Mouse (Mus musculus): Measurements from ENCODE around the gene Asb4.
"Not testable (repeated sequence)": the region's sequence is repeated elsewhere in the genome, so short reads cannot be mapped to it uniquely, and the experiment has no call there.

Gene Asb4

DNA sequence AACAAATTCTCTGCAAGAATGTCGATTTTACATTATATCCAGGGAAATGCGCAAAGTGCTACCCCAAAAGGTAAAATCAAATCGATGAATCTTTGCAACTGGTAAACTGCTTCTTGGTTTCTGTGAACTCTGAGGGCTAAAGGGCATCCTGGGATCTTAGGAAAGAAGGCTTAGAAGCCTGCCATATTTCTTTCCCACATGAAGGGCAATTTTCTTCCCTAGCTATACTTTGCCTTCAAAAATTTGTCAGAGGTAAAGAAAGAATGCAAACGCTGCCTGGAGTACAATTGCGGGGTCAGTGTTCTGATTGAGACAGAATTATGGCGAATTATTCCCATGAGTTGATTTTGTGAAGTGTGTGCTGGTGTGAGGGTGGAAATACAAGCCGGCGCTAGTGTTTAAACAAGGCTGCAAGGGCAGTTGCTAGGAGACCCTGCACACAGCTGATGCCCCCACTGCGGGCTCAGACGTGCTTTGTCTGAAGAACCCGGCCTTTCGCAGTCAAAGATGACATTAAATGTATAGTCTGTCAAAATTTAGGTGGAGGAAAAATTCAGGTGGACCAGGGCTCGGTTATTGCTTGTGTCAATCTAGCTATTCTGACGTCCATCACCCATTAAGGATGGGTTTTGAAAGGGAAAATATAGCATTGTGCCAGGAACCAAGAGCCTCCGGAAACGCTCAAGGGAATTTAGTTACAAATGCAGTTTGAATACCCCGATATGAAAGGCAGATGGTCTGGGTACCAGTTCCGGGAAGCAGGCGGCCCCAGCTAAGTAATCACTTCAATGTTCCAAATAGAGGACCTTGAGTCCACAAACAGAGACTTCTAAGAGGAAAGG lies at the start of gene Asb4:
Gene Asb4, plus strand, starts transcription at position 51 of the 842 bp plus-strand sequence.
- DNase-seq (ENCODE audit: low spot score), result no peak

DNA sequence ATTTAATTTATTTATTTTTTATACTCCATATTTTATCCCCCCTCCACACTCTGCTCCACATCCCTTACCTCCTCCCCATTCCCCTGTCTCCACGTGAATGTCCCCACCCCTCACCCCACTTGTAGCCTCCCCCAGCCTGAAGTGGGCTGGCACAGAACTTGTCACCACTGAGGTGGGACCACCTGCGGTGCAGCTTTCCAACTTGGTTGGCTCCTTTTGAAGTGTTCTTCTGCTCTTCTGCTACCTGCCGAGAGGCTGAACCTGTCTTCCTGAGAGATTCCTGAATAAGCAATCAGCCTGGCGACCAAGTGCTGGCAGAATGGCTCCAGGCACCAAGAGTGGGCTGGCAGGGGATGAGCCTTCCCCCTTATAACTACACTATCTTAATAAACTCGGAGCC lies 49.2 kb upstream of the Asb4 start:
- DNase-seq (ENCODE audit: low spot score), result no peak

DNA sequence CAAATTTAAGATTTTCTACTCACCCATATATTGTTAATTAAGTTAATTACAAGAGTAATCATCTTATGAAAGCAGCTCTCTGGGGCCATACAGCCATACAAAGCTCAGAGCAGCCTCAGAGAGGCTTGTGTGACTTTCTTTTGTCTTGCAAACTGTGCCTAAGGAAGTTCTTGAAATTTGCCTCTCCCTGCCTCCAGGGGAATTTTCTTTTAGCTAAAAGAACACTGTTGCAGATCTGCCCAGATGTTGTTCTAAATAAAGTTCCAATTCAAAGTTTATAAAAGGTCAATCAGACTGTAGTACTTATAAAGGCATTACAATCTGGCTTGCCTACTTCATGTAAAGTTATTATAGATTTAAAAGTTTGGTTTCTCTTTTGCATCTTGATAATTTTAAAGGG lies 47.2 kb upstream of the Asb4 start:
- DNase-seq (ENCODE audit: low spot score), result not testable (repeated sequence)

DNA sequence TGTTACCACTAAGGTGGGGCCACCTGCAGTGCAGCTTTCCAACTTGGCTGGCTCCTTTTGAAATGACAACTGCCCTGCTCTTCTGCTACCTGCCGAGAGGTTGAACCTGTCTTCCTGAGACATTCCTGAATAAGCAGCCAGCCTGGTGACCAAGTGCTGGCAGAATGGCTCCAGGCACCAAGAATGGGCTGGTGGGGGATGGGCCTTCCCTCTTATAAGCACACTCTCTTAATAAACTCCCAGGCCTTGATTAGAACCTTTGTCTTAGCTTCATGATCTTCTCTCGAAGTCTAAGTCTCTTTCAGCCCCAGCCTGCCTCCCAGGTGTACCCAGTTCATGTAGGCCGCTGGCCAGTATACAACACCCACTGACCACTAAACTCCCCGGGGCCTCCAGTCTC lies 44.4 kb upstream of the Asb4 start:
- not testable (repeated sequence) for DNase-seq (ENCODE audit: low spot score)

DNA sequence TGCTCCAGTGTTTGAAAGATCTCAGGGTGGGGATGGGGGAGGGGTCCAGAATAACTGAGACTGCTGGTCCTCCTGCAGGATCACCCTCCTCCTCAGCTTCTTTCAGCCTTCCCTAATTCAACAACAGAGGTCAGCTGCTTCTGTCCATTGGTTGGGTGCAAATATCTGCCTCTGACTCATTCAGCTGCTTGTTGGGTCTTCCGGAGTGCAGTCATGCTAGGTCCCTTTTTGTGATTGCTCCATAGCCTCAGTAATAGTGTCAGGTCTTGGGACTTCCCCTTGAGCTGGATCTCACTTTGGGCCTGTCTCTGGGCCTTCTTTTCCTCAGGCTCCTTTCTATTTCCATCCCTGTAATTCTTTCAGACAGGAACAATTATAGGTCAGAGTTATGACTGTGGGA lies 43.9 kb upstream of the Asb4 start:
- not testable (repeated sequence) for DNase-seq (ENCODE audit: low spot score)

DNA sequence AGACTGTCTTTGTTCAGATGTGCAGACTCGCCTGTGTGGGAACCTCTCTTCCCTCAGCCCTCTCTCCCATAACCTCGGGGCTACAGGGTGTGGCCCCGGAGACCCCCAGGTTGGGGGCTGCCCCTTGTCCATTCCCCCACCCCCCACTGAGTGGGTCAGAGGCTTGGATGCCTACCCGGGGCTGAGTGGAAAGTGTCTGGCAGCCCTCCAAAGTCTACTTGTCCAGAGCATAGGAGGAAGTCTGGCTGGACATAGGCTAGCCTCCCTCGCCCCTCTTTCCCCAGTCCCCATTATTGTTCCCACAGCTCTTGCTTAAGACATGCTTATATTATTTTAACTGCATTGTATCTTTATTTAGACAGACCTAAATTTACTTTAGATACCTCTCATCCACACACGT lies 38.9 kb upstream of the Asb4 start:
- no peak for DNase-seq (ENCODE audit: low spot score)

DNA sequence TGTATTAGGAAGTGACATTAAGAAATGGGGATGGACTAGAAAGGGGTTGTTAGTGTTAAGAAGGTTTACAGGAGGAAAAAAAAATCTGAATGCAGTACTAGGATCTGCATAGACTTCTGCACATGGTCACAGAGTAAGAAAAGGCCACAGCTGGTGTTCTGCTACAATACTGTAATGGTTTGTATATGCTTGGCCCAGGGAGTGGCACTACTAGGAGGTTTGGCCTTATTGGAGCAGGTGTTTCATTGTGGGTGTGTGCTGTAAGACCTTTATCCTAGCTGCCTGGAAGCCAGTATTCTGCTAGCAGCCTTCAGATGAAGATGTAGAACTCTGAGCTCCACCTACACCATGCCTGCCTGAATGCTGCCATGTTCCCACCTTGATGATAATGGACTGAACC lies 25.3 kb upstream of the Asb4 start:
- DNase-seq (ENCODE audit: low spot score), result no peak

DNA sequence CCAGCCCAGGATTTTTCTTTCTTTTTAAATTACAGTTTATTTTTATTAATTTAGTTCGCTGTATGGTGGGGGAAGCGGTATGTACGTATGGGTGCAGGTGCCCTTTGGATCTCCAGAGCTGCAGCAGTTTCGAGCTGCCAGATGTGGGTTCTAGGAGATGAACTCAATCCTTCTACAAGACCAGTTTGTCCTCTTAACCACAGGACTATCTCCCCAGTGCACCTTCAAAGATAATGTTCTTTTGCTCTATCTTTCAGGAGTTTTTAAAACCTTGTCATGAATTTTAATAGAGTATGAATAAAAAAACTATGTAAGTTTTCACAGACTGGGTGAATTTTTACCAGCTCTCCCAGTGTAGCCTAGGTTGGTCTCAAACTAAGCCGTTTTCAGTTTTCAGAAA lies 22.8 kb upstream of the Asb4 start:
- DNase-seq (ENCODE audit: low spot score), result no peak

DNA sequence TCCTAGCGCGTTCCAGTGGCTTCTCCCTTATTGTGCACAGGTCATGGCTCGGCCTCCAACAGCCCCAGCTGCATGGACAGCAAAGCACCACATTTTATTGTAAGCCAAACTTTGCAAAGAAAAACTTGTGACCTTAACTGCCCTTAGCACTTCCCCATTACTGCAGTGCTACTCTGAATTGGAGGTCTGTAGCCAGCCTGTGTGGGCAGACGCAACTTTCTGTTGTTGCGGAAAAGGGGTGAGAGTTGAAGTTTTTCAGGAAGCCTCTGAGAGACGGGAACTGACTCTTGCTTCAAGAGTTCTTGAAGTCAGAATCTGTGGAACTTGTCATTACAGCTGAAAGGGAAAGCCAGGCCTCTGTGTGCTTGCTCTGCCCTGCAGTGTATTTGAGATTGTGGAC lies 21.2 kb upstream of the Asb4 start:
- DNase-seq (ENCODE audit: low spot score), result no peak

DNA sequence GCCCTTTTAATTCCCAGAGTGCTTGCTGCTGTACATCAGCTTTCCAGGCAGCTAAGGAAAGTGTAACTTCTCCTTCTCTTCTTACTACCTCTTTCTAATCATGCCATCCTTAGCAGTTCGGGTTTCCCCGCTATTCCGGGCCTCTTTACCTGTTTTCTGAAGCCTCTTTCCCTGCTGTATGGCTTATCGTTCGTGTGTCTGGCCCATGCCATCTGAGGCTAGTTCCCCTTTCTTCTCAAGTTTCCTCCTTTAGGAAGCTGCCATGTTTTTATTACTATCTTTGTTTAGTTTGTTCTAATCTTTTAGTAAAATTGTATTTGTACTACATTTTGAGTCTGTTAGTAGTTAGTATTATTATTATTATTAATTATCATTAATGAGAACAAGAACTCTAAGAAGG lies 17.3 kb upstream of the Asb4 start:
- DNase-seq (ENCODE audit: low spot score), result no peak

DNA sequence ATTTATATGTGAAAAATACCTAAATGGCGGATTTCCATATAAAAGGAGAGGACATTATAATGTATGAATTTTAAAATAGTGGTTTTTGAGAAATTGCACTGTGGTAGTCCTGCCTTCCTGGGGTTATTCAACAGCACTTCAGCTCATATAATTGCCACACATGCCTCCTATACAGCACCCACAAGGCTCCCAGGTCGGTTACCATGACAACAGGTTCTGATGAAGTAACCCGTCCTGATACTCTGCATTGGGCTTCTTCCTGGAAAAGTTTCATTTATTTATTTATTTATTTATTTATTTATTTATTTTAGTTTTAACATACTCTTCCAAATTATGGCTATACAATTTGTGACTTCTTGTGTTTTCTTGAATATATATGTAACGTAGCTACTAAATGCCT lies 6.3 kb upstream of the Asb4 start:
- DNase-seq (ENCODE audit: low spot score), result no peak

DNA sequence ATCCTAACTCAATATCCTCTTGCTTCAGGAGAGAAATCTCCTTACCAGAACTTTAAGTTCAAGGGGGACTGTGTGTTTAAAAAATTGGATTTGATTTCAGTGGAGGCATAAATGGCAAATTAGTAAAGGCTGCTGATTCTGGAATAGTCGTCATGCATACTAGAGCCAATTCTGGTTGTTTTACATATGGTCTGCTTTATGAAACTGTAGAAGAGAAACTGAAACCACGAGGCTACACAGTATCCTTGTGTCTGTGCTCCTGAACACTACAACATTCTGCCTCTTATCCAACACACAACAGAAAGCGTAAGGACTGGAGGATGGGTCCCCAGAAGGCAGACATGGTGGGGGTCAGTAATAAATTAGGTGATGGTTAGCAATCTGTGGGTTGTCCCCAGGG lies 4.1 kb upstream of the Asb4 start:
- DNase-seq (ENCODE audit: low spot score), result no peak

DNA sequence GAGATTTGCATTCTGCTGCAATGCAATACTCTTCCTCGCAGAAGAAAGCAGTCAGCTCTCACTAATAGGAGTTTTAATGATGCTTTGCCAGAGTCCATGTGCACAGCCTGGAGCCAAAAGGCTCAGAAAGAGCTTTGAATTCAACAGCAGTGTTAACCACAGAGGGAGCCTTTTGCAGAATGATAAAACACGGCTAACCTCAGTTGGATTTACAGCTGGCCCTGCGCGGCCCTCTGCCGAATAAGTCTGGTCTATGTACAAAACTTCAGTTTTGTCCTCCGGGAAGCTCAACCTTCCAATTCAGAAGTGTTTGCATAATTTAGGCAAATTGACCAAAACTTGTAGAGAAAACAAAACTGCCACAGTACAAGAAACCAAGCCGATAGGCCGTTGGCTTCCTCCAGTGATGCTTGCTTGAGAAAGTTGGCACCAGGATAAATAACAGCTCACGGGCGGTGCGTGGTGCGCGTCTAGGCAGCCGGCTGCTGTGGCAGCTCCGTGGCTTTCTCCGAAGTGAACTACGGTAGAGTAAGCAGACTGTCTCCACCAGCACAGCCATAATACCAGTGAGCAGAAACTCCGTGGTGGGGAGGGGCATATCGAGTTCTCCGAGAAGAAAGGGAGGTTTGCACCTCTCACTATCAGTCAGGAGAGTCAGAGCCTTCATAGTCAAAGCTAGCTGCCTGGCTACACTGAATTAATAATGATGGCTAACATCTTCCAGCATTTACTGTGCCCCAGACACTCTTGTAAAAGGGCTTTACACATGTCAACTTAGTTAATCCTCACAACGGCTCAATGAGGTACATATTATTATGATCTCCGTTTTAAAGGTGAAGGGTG lies 3.2 kb upstream of the Asb4 start:
- DNase-seq (ENCODE audit: low spot score), result no peak

DNA sequence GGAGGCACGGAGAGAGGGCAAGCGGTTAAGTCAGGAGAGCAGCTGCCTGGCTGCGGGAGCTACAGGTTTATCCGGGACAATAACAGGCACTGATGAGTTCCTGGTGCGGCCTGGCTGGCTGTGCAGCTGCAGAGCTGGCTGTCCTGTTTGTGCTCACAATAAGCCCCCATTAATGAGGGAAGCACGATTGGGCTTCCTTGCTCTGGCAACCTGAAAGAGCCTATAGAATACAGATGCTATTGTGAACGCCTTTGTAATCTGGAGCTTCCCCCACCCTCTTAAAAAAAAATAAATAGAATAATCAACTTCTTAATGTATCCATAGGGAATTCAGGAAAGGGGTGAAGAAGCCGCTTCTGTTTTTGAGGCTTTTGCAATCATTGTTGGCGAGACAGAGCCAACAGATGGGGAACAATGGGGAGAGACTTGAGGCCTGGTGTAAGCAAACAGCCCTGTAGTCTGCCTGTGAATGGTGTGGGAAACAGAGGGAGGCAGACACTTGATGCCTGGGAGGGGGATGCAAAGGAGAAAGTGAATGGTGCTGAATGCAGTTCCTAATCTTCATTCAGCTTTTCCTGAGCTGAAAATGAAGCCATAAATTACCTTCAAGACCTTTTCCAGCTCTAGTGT lies 2.4 kb upstream of the Asb4 start:
- no peak for DNase-seq (ENCODE audit: low spot score)

DNA sequence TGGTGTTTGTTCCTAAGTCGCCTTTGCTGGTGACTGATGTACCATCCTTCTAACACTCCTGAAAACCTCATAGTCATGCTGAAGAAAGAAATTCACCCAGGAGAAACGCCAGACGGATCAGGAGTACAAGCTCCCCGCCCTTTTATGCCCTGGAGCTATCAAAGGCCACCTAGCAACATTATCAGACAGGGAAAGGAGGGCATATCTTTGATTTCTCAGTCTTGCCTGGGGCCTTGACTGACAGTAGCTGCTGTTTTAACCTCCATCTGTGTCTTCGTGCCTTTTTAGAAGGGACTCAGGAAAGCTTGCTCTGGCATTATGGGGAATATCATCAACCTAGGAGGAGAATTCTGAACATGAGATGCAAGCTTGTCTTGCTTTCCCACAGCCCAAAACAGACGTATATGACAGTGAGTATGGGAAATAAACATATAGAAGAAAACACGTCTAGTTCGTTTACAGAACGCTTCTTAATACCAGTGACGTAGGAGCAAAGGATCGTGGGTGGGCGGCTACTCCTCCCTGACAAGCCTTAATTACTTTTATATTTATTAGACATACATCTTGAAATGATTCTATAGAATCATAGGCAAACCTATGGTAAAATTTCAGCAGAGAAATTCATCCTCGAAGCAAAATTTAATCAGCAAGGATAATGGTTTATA lies 1.1 kb upstream of the Asb4 start:
- DNase-seq (ENCODE audit: low spot score), result no peak

DNA sequence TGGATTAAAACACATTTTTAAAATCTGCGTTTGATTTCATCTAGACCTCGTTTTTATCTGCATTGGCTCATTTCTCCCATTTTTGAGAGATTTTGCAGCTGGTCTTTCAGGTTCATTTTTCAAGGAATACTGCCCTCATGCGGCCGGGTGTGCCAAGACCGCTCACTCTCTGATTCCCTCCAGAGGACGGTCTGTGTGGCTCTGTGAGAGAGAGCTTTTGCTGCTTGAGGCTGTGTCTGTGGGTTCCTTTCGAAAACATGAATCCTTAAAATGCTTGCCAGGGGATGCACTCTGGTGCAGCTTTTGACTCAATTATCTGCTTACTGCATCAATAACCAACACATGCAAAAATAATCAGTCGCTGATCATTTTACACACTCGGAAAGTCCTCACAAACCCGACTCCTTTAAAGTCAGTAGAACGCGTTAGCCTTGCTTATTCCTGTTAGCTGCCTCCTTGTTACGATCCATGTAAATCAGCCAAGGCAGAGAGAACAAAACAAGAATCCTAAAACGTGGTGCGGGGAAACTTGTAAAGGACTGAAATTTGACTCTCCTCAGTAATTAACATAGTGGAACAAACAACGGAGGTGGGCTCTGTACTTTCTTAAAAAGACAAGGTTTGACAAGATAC lies 487 bp upstream of the Asb4 start:
- no peak for DNase-seq (ENCODE audit: low spot score)

DNA sequence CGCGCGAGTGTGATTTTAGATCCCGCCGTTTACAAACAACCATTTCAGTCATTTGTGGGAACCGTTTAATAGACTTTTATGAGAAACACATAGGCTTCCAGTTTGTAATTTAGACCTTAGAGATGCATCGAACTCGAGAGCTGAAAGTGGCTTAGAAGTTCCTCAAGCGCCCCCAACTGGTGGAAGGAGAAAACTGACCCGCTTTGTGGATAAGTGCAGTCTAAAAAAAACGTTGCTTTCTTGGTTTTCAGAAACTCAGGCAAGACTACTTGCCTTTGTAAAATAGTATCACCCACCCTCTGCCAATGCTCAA lies 948 bp downstream of the Asb4 start:
- DNase-seq (ENCODE audit: low spot score), result no peak

DNA sequence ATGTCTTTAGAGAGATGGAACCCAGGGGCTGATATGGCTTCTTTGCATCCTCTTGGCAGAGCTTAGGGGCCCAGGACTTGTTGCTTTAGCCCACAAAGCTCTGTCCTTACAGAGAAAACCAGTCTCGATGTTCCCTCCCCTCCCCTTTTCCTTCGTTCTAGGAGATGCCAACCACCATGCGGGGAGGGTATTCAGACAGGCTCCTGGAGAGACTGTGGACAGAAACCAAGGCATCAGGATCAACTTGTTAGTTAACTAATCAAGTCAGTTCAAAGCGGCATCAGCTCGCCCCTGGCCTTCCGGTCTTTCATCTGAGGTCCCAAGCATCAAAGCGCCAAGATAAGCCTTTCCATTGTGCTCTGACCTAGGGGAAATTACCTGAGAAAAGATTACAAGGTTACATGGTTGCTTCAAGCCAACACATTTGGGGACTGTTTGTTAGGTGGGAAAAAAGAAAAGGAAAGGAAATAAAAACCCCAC lies 2.0 kb downstream of the Asb4 start:
- no peak for DNase-seq (ENCODE audit: low spot score)

DNA sequence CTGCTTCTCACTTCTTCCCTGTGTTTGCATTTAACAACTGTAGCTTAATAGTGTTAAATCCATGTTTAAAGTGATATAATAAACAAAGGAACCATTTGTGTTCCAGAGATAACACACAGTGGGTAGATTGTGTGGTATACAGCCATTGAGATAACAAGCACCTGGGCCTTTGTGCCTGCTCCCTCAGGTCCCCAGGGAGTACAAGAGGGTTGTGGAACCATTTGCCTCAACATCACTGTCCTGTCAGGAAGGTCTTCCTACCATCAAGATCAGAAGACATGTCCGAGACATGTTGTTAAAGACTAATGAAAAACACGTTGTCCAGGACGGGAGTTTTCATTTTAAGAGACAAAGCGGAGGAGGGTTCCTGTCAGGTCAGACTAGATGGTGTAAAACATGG lies 3.3 kb downstream of the Asb4 start:
- no peak for DNase-seq (ENCODE audit: low spot score)

DNA sequence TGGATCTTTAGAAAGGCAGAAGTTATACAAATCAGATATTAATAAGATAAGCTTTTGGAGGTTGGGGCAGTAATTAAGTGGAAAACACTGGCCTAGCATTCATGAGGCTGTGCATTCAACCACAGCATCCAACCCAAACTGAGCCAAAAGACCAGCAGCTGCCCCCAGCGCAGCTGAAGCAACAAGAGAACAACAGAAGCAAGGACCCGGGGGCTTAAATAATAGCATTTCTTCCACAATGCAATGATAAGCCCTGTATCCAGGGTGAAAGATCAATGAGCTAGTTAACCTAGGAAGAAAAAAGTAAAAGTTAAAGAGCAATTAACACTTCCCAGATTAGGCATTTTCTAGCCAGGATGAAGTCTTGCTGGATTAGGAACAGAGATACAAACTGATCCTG lies 4.2 kb downstream of the Asb4 start:
- DNase-seq (ENCODE audit: low spot score), result no peak

DNA sequence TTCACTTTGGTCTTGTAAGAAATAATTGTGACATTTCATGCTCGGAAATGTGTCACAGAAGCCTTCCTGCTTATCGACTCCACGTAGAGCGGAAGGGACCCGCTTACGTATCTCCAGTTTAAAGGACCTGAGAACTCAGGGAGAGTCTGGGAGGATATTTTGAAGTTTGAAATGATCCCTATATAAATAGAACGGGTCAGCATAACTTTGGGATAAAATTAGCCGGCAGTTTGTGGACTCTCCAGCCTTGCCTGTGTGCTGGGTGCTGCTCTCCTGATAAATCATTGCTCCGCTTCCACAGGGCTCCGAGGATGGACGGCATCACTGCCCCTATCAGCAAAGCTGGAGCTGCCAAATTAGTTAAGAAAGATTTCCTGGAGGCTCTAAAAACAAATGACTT lies 7.1 kb downstream of the Asb4 start:
- DNase-seq (ENCODE audit: low spot score), result no peak

DNA sequence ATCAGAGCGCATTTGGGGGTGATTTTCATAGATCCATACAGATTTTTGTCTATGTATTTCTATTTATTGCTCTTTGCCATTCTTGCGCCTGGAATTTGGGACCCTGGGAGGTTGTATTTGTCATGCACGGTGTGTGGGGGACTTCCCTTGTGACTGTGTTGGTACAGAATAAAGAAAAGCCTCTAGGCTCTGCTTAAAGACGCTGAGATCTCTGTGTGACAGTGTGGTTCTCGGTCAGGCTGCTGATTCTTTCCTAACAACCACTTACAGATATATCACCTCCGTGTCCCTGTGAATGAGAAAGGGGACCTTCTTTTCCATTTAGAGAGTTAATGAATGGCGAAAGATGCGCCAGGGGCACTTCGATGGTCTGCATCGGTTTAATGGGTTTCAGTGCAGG lies 7.8 kb downstream of the Asb4 start:
- DNase-seq (ENCODE audit: low spot score), result no peak

All from urinary bladder, postnatal 10 days (tissue).